Mouse (Mus musculus): ENCODE data around the gene Mta1. TPM values are rescaled to one million over a fixed set of nuclear protein-coding genes. Genes with fewer than 3 reads are reported as not detected.
A peak's percentile ranks its signal among the peaks of the same experiment; 100 is the strongest.

Mta1 gene
- polyA plus RNA-seq, 1 experiment from 2014 or later: 11.3 TPM

- Histone ChIP-seq H3K9ac (no peak overlapping the region), H3K4me3 (no peak overlapping the region), H3K36me3 (peaks cover 31% of the 10 kb centered on the region), H3K4me1 (replicated peaks) (peaks cover 31% of the 10 kb centered on the region), H3K27me3 (replicated peaks) (no peaks in the 10 kb centered on the region), H3K9me3 (replicated peaks) (no peaks in the 10 kb centered on the region), H3K4me2 (no peak overlapping the region), H3K27ac (ENCODE audit: poor library complexity, severe bottlenecking) (no peak overlapping the region)
- 89% methylated on average over 8 of the region's 8 CpGs for WGBS
- ATAC-seq (ENCODE audit: insufficient number of reproducible peaks, low FRiP score): no peak
Measured at GRCm38 (mm10) chr12:113157971-113158370, 59.9 kb downstream of the Mta1 start.

GRCm38 (mm10) chr12:113163561-113164006 lies 65.5 kb downstream of the Mta1 start:
- Histone ChIP-seq H3K27ac (ENCODE audit: poor library complexity, severe bottlenecking) (no peak overlapping the region), H3K9ac (no peak overlapping the region), H3K36me3 (peaks cover 35% of the 10 kb centered on the region), H3K4me3 (no peak overlapping the region), H3K9me3 (replicated peaks) (no peaks in the 10 kb centered on the region), H3K4me1 (replicated peaks) (0 out of 2 replicates have a peak, but pooled peaks cover 7% of the 10 kb centered on the region), H3K27me3 (replicated peaks) (no peaks in the 10 kb centered on the region), H3K4me2 (no peak overlapping the region)
- 75% methylated on average over 11 of the region's 11 CpGs for WGBS
- no peak for ATAC-seq (ENCODE audit: insufficient number of reproducible peaks, low FRiP score)

- Histone ChIP-seq H3K4me2 (no peak overlapping the region), H3K4me1 (replicated peaks) (0 out of 2 replicates have a peak, but pooled peaks cover 7% of the 10 kb centered on the region), H3K9ac (no peak overlapping the region), H3K4me3 (no peak overlapping the region), H3K36me3 (peaks cover 14% of the 10 kb centered on the region; the same call in 1 of the 2 replicates), H3K27ac (ENCODE audit: poor library complexity, severe bottlenecking) (no peak overlapping the region), H3K9me3 (replicated peaks) (no peaks in the 10 kb centered on the region), H3K27me3 (replicated peaks) (no peaks in the 10 kb centered on the region)
- ATAC-seq (ENCODE audit: insufficient number of reproducible peaks, low FRiP score): no peak
- WGBS: 79% methylated on average over 9 of the region's 9 CpGs
Measured at GRCm38 (mm10) chr12:113168031-113168536, 70.0 kb downstream of the Mta1 start.

- Histone ChIP-seq H3K36me3 (no peaks in the 10 kb centered on the region), H3K9ac (no peak overlapping the region)
Measured at GRCm38 (mm10) chr12:113176960-113177725, 79.1 kb downstream of the Mta1 start.

GRCm38 (mm10) chr12:113181020-113181419 lies 82.9 kb downstream of the Mta1 start:
- Histone ChIP-seq H3K4me2 (no peak overlapping the region), H3K27ac (ENCODE audit: poor library complexity, severe bottlenecking) (no peak overlapping the region), H3K4me1 (replicated peaks) (peaks cover 5% of the 10 kb centered on the region), H3K4me3 (no peak overlapping the region), H3K36me3 (no peaks in the 10 kb centered on the region), H3K9ac (no peak overlapping the region), H3K9me3 (replicated peaks) (no peaks in the 10 kb centered on the region), H3K27me3 (replicated peaks) (peaks cover 29% of the 10 kb centered on the region)
- ATAC-seq (ENCODE audit: insufficient number of reproducible peaks, low FRiP score): no peak
- 46% methylated on average over 4 of the region's 4 CpGs for WGBS

More at GRCm38 (mm10) chr12:113176960-113177725, 79.1 kb downstream of the Mta1 start:
- Histone ChIP-seq H3K9me3 (replicated peaks) (no peaks in the 10 kb centered on the region), H3K4me3 (no peak overlapping the region), H3K27me3 (replicated peaks) (0 out of 2 replicates have a peak, but pooled peaks cover 5% of the 10 kb centered on the region), H3K4me1 (replicated peaks) (no peaks in the 10 kb centered on the region), H3K4me2 (no peak overlapping the region), H3K27ac (ENCODE audit: poor library complexity, severe bottlenecking) (no peak overlapping the region)
- 80% methylated on average over 18 of the region's 18 CpGs for WGBS
- no peak for ATAC-seq (ENCODE audit: insufficient number of reproducible peaks, low FRiP score)

GRCm38 (mm10) chr12:113184945-113185344 lies 86.9 kb downstream of the Mta1 start:
- H3K4me3 ChIP-seq: no peak overlapping the region
- H3K9me3 ChIP-seq (replicated peaks): no peaks in the 10 kb centered on the region
- H3K4me1 ChIP-seq (replicated peaks): peaks cover 24% of the 10 kb centered on the region
- peaks cover 57% of the 10 kb centered on the region for H3K27me3 ChIP-seq (replicated peaks)
- 56% methylated on average over 5 of the region's 5 CpGs for WGBS
- H3K4me2 ChIP-seq: peak overlapping the region; percentile 98; the same call in 1 of the 2 replicates
- no peaks in the 10 kb centered on the region for H3K36me3 ChIP-seq
- H3K27ac ChIP-seq (ENCODE audit: poor library complexity, severe bottlenecking): no peak overlapping the region
- ATAC-seq (ENCODE audit: insufficient number of reproducible peaks, low FRiP score): no peak
- no peak overlapping the region for H3K9ac ChIP-seq

GRCm38 (mm10) chr12:113185442-113186291 lies 87.6 kb downstream of the Mta1 start, which contains the start of gene Tmem121:
Tmem121 (plus strand) TSS chr12:113185930.
- no peaks in the 10 kb centered on the region for H3K9me3 ChIP-seq (replicated peaks)
- H3K9ac ChIP-seq: peak within 1 kb of the TSS; percentile 79
- no peak within 1 kb of the TSS for H3K27ac ChIP-seq (ENCODE audit: poor library complexity, severe bottlenecking)
- no peak; the same call in 1 of the 2 replicates for ATAC-seq (ENCODE audit: insufficient number of reproducible peaks, low FRiP score)
- peaks cover 61% of the 10 kb centered on the region for H3K27me3 ChIP-seq (replicated peaks)
- H3K36me3 ChIP-seq: no peaks in the 10 kb centered on the region
- peak within 1 kb of the TSS; percentile 98 for H3K4me2 ChIP-seq
- H3K4me1 ChIP-seq (replicated peaks): peaks cover 24% of the 10 kb centered on the region
- 2% methylated on average over 60 of the region's 63 CpGs for WGBS
- H3K4me3 ChIP-seq: peak within 1 kb of the TSS; percentile 63

GRCm38 (mm10) chr12:113186326-113187010 lies 88.4 kb downstream of the Mta1 start:
- Histone ChIP-seq H3K4me1 (replicated peaks) (peaks cover 24% of the 10 kb centered on the region), H3K9me3 (replicated peaks) (no peaks in the 10 kb centered on the region), H3K4me3 (peak overlapping the region; percentile 63), H3K9ac (peak overlapping the region; percentile 79), H3K27me3 (replicated peaks) (peaks cover 61% of the 10 kb centered on the region), H3K27ac (ENCODE audit: poor library complexity, severe bottlenecking) (no peak overlapping the region), H3K4me2 (peak overlapping the region; percentile 98), H3K36me3 (no peaks in the 10 kb centered on the region)
- ATAC-seq (ENCODE audit: insufficient number of reproducible peaks, low FRiP score): no peak
- WGBS: 44% methylated on average over 12 of the region's 12 CpGs

All from heart, embryonic 12.5 days (tissue).